Mouse (Mus musculus) bone marrow macrophage, adult 2 months (primary cell): ENCODE results near the gene Gm49337.
A peak's percentile ranks its signal among the peaks of the same experiment; 100 is the strongest.

Experiments used
- CTCF ChIP-seq: IDR thresholded peaks from 2 replicates; pipeline ENCODE4 v1.5.1; 2012; ENCODE audit warnings: low read depth, mild to moderate bottlenecking, low read length, moderate library complexity
- POLR2A ChIP-seq: IDR thresholded peaks from 2 replicates; pipeline ENCODE4 v1.6.1; 2012; ENCODE audit warnings: mild to moderate bottlenecking, low read depth, low read length, borderline replicate concordance

- peak; percentile 42; the same call in 1 of the 2 replicates for TF ChIP-seq CTCF
- no peak for TF ChIP-seq POLR2A
Observed at GRCm38 (mm10) chr4:116134990-116135389, 38.2 kb upstream of the Gm49337 start.
